Mouse (Mus musculus) E14TG2a.4 (cell line): Measurements from ENCODE around the gene Camk1d.

Experiments
- CTCF ChIP-seq: conservative IDR thresholded peaks from 2 replicates; pipeline ENCODE4 v1.5.1; 2014; ENCODE audit warnings: low read length
- NANOG ChIP-seq: IDR thresholded peaks from 2 replicates; pipeline ENCODE4 v1.6.1; 2014; ENCODE audit warnings: borderline replicate concordance, low read length, mixed read lengths

DNA sequence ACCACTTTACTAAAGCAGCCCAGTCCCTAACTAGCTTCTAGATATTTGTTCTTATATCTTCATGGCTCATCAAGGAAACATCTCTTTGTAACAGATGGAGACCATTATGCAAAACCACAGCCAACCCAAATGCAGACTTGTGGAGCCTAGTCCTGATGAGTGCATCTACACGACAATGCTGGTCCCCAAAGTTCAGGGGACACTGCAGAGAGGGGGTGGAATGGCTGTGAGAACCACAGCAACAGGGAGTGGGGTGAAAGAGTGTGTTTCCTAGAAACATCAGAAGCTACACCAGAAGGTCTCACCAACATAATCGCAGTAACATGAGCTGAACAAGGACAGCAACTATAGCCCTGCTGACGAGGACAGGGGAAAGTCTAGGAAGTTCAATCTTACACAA, 152.9 kb downstream of the Camk1d start:
- no peak for TF ChIP-seq CTCF
- no peak for TF ChIP-seq NANOG
